Mouse (Mus musculus) thymus, adult 2 months (tissue): ENCODE measurements around the gene Ddx39b. TPM values are rescaled to one million over a fixed set of nuclear protein-coding genes. Genes with fewer than 3 reads are reported as not detected.
A peak's percentile ranks its signal among the peaks of the same experiment; 100 is the strongest.

Experiments used
- DNase-seq: peaks from one replicate; pipeline ENCODE4 v3.0.0; 2021
- H3K27ac ChIP-seq: fragments of 200-500 bp; 2 replicates; pipeline ENCODE4 v1.5.1; 2012; ENCODE audit warnings: low read length, control low read depth; ENCODE audit not compliant: control insufficient read depth, insufficient read depth
- H3K27me3 ChIP-seq: fragments of 200-500 bp; 2 replicates; pipeline ENCODE4 v1.6.1; 2012; ENCODE audit warnings: mild to moderate bottlenecking, low read length, moderate library complexity, mixed read lengths; ENCODE audit not compliant: control insufficient read depth, insufficient read depth
- H3K36me3 ChIP-seq: fragments of 200-500 bp; 2 replicates; pipeline ENCODE4 v1.6.1; 2012; ENCODE audit warnings: mild to moderate bottlenecking, low read length, moderate library complexity; ENCODE audit not compliant: control insufficient read depth, insufficient read depth
- H3K4me1 ChIP-seq: fragments of 200-500 bp; replicated peaks from 2 replicates; pipeline ENCODE4 v1.6.1; 2012; ENCODE audit warnings: low read length; ENCODE audit not compliant: control insufficient read depth, insufficient read depth
- H3K4me3 ChIP-seq: fragments of 200-500 bp; 2 replicates; pipeline ENCODE4 v1.5.1; 2012; ENCODE audit warnings: mild to moderate bottlenecking, low read length, control low read depth, moderate library complexity; ENCODE audit not compliant: control insufficient read depth, insufficient read depth
- CTCF ChIP-seq: fragments of 200-500 bp; IDR thresholded peaks from 2 replicates; pipeline ENCODE4 v1.5.1; 2012; ENCODE audit warnings: mild to moderate bottlenecking, control low read depth, low read length, moderate library complexity, borderline replicate concordance; ENCODE audit not compliant: control insufficient read depth, poor library complexity, insufficient read depth; ENCODE audit errors: extremely low read depth
- POLR2A ChIP-seq: fragments of 200-500 bp; IDR thresholded peaks from 2 replicates; pipeline ENCODE4 v1.6.1; 2012; ENCODE audit warnings: mild to moderate bottlenecking, low read length, control low read depth, moderate library complexity; ENCODE audit not compliant: control insufficient read depth, poor library complexity, insufficient read depth; ENCODE audit errors: extremely low read depth
- whole genome bisulfite sequencing: fragments of 180-500 bp; shearing (Covaris S2); methylation state at CpG from one replicate; pipeline ENCODE4 v1.1.7; 2018; 5-methylcytosine and 5-hydroxymethylcytosine counted together
- polyA plus RNA-seq: library from polyadenylated mRNA; depleted of rRNA; stranded (reverse); fragments of >200 nt; gene quantifications from 2 replicates; pipeline ENCODE4 v1.2.3, GENCODE M21; 2012

The Ddx39b gene
- polyA plus RNA-seq, 1 experiment, result 778 TPM

DNA sequence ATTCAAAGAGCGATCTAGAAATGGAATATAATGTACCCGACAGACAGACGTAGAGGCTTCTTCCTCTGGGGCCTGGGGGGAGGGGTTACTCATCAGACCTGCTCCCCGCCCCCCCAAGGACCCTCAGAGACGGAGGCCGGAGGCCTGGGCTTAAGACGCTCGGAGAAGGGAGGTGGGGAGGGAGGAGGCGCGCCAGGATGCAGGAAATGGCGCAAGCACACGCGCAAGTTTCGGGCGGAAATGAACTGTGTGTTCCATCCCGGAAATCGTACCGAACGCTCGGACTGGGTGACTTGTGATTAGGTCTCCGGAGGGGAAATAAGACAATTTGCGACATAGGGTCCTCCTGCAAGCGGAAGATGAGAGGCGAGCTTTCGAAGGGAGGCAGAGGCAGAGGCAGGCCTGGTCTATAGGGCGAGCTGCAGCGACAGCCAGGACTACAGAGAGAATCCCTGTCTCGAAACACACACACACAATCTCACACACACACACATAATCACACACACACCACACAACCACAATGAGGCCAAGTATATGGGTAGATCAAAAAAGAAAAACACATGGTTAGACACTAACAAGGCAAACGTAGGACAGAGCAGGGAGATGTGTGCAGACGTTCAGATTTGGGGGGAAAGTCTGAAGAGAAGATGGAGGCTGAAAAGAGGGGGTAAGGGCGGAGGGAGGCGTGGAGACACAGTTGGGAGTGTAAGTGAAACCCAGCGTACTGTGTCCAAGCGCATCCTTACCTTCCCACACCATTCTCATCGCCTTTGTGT is 5.7 kb upstream of the Ddx39b start, which contains the start of gene Nfkbil1:
Gene Nfkbil1, minus strand, starts transcription at position 179 of the 776 bp plus-strand sequence.
- H3K36me3 ChIP-seq, result no peaks in the 10 kb centered on the region
- peak within 1 kb of the TSS; percentile 82 for H3K4me3 ChIP-seq
- H3K27me3 ChIP-seq, result no peaks in the 10 kb centered on the region
- TF ChIP-seq CTCF (0 out of 2 replicates have a peak, but pooled peaks have one; percentile 16), POLR2A (peak; percentile 90)
- WGBS, result under 1% methylated on average over 35 of the region's 35 CpGs
- peaks cover 35% of the 10 kb centered on the region for H3K4me1 ChIP-seq
- peak; percentile 86 for DNase-seq
- H3K27ac ChIP-seq, result peak within 1 kb of the TSS; percentile 91

DNA sequence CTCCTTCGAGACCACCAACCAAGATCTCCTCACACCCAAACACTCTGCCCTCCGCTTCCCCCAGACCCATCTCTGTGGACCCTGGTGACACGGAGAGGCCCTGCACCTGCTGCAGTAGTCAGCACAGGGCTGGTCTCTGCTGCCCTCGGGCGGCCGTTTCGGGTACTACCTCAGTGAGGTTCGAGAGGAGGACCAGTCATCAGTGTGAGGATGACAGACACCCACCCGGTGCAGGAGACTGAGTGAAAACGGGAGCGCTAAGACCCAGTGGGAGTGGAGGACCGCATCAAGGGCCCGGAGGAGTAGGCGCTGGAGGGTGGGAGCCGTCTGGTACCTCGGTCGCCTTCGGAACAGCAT is 5.2 kb upstream of the Ddx39b start:
- Histone ChIP-seq H3K4me1 (peaks cover 32% of the 10 kb centered on the region), H3K27me3 (no peaks in the 10 kb centered on the region), H3K27ac (peak overlapping the region; percentile 91), H3K4me3 (peak overlapping the region; percentile 59), H3K36me3 (no peaks in the 10 kb centered on the region)
- 3% methylated on average over 18 of the region's 18 CpGs for WGBS
- peak; percentile 100 for DNase-seq
- TF ChIP-seq POLR2A (no peak), CTCF (peak; percentile 98)

DNA sequence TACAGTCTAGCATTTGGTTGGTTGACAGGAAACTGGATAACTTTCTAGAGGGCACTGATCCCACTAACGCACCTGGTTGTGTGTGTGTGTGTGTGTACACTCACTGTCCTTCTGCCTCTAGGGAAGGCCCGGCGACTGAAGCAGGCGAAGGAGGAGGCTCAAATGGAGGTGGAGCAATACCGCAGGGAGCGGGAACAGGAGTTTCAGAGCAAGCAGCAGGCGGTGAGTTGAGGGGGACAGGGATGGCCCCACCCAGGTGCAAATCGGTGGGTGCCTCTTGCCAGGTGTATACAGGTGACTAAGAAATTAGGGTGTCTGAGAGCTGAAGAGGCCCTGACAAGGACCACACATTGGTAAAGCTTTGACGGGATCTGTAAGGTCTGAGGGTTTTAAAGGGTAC is 4.5 kb upstream of the Ddx39b start:
- no peaks in the 10 kb centered on the region for H3K36me3 ChIP-seq
- 94% methylated on average over 9 of the region's 9 CpGs for WGBS
- TF ChIP-seq POLR2A (no peak), CTCF (no peak)
- H3K4me1 ChIP-seq, result peaks cover 29% of the 10 kb centered on the region
- H3K27me3 ChIP-seq, result no peaks in the 10 kb centered on the region
- no peak overlapping the region for H3K27ac ChIP-seq
- no peak overlapping the region for H3K4me3 ChIP-seq
- DNase-seq, result no peak

DNA sequence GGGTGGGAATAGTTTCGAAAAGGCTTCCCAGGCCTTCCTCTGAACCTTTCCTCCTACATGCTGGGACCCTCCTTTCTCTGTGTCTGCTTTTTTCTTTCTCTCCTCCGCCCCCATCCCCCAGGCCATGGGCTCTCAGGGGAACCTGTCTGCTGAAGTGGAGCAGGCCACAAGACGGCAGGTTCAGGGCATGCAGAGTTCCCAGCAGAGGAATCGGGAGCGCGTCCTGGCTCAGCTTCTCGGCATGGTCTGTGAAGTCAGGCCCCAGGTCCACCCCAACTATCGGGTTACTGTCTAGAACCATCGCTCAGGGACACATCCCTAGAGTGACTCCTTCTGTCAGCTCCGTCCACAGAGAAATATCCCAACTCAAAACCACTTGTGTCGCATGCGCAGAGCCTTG is 4.0 kb upstream of the Ddx39b start:
- Histone ChIP-seq H3K36me3 (no peaks in the 10 kb centered on the region), H3K4me1 (peaks cover 25% of the 10 kb centered on the region)
- no peak for TF ChIP-seq CTCF
- TF ChIP-seq POLR2A, result no peak

DNA sequence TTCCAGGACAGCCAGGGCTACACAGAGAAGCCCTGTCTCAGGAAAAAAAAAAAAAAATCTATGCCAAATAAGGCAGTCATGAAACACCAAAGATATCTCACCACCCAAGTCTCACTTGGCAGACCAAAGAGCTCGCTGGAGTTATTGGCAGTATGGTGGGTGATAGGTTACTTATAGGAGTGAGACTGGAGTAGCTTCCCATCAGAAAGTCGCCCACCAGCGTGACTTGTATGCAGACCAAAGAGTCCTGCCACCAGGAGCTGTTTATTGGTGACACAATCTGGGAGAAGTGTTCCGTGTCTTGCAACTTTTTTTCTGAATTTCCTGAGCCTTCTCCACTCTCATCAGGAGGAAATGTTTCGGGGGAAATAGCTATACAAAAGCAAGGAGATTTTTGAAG is 1.8 kb upstream of the Ddx39b start:
- TF ChIP-seq CTCF (no peak), POLR2A (no peak)
- Histone ChIP-seq H3K27ac (no peak overlapping the region), H3K36me3 (peaks cover 16% of the 10 kb centered on the region), H3K27me3 (no peaks in the 10 kb centered on the region), H3K4me3 (no peak overlapping the region), H3K4me1 (peaks cover 27% of the 10 kb centered on the region)
- no peak for DNase-seq
- 93% methylated on average over 5 of the region's 5 CpGs for WGBS

More for the DNA sequence above, 4.0 kb upstream of the Ddx39b start:
- no peak for DNase-seq
- WGBS, result 94% methylated on average over 12 of the region's 12 CpGs
- H3K4me3 ChIP-seq, result no peak overlapping the region
- no peak overlapping the region for H3K27ac ChIP-seq
- no peaks in the 10 kb centered on the region for H3K27me3 ChIP-seq

DNA sequence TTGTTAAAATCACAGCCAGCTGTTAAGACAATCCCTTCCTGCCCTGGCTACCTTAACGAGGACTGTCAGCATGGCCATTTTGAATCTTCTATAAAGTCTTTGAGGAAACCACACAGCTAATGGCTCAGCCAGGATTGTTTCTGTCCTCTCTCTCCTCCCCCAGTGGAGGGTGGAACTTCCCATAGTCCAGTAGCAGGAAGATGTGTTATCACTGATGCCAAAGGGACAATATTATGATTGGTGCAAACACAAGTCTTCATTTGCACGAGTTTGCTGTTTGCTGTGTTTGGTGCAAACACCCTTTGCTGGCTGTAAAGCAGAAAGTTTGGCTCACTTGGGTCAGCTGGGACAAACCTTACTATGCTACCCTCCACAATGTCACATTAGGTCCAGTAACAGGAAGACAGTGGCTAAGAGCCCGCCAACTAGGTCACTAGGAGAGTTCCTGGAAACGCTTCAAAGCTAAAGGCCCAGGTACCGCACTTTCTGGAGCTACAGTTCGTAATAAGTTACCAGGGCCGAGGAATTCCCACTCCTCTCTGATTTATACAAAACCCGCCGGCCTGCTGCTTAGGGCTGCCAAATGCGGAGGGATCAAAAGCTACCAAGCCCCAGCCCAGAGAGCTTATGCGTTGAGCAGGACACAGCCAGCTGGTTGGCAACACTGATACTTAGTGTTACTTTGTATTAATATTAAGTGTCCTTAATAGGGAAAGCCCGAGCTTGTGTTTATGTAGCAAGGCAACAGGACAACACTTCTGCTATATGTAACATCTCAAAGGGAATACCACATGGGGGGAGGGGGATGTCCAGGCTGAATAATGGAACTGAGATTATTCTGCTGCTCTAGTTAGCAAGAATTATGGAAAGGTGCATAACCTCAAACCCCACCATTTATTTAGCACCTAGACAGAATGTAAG is 902 bp upstream of the Ddx39b start:
- Histone ChIP-seq H3K4me1 (peaks cover 30% of the 10 kb centered on the region), H3K36me3 (peaks cover 26% of the 10 kb centered on the region), H3K4me3 (peak overlapping the region; percentile 47; the same call in 1 of the 2 replicates), H3K27ac (peak overlapping the region; percentile 90), H3K27me3 (no peaks in the 10 kb centered on the region)
- WGBS, result 55% methylated on average over 12 of the region's 12 CpGs
- no peak for DNase-seq
- TF ChIP-seq CTCF (no peak), POLR2A (no peak)
